15 mouse cellular contexts compared by ENCODE assay signal in the genomic region with DNA sequence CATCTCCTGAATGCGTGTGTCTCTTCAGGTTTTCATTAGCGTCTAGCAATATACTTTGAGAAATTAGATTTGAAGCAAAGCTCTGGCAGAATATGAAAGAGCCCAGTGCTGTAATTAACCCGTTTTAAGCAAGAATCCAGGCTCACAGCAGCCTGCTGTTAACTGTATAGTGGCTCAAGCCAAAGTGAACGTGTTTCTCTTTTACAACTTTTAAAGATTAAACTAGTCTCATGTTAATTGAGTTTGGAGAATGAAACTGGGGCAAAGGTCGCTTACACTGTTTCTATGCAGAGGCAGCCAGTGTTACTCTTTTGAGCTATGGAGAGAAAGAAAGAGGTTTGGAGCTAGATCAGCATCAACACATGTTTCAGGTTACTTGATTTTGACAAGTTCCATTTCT.
DNase-seq lines count a peak whose midpoint lies in the region; ATAC-seq and TF ChIP-seq lines count a peak whose summit lies in the region.
"Had no signal": no experiment of that assay in that cellular context is flagged by ENCODE, and none has a peak within 500 bp of the region (broad histone marks: within the 10 kb centered on the region; RNA-seq: fewer than 3 reads in every experiment).

No protein-coding gene starts in this region.

- H3K4me3 ChIP-seq in forebrain, embryonic 12.5 days (replicated peaks), result no peak overlapping the region
- no peak overlapping the region for H3K4me3 ChIP-seq in forebrain, embryonic 11.5 days (ENCODE audit: low read depth, low read length)
- H3K4me3 ChIP-seq in forebrain, embryonic 16.5 days (replicated peaks; ENCODE audit: low read length), result no peak overlapping the region
- H3K4me3 ChIP-seq in kidney, embryonic 16.5 days (ENCODE audit: low read length), result no peak overlapping the region
- no peak overlapping the region for H3K4me3 ChIP-seq in thymus, adult 2 months (ENCODE audit: control insufficient read depth, insufficient read depth, low read length)
- H3K4me3 ChIP-seq: erythroblast, embryonic 14.5 days; gastrocnemius, adult 2 months; lung, embryonic 15.5 days had no signal

- H3K9ac ChIP-seq in forebrain, embryonic 12.5 days, result no peak overlapping the region
- H3K9ac ChIP-seq in forebrain, embryonic 11.5 days (ENCODE audit: low read length), result no peak overlapping the region
- no peak overlapping the region for H3K9ac ChIP-seq in forebrain, embryonic 16.5 days (replicated peaks; ENCODE audit: low read depth, low read length)
- no peak overlapping the region for H3K9ac ChIP-seq in kidney, embryonic 16.5 days (replicated peaks; ENCODE audit: low read length)
- H3K9ac ChIP-seq: lung, embryonic 15.5 days had no signal

- H3K36me3 ChIP-seq in forebrain, embryonic 12.5 days (replicated peaks), result no peaks in the 10 kb centered on the region
- H3K36me3 ChIP-seq in forebrain, embryonic 11.5 days (ENCODE audit: control insufficient read depth, insufficient read depth, low read length), result no peaks in the 10 kb centered on the region
- H3K36me3 ChIP-seq in forebrain, embryonic 16.5 days (ENCODE audit: control insufficient read depth, insufficient read depth), result no peaks in the 10 kb centered on the region
- H3K36me3 ChIP-seq in kidney, embryonic 16.5 days (ENCODE audit: insufficient read depth, low read length), result no peaks in the 10 kb centered on the region
- H3K36me3 ChIP-seq in thymus, adult 2 months (ENCODE audit: control insufficient read depth, insufficient read depth, low read length), result no peaks in the 10 kb centered on the region
- H3K36me3 ChIP-seq: lung, embryonic 15.5 days had no signal

- H3K4me1 ChIP-seq in forebrain, embryonic 12.5 days, result peaks cover 27% of the 10 kb centered on the region
- peaks cover 8% of the 10 kb centered on the region; the same call in 1 of the 2 replicates for H3K4me1 ChIP-seq in forebrain, embryonic 11.5 days (replicated peaks; ENCODE audit: control insufficient read depth, insufficient read depth, low read length)
- peaks cover 28% of the 10 kb centered on the region for H3K4me1 ChIP-seq in forebrain, embryonic 16.5 days (replicated peaks; ENCODE audit: control insufficient read depth, insufficient read depth, low read length)
- H3K4me1 ChIP-seq in kidney, embryonic 16.5 days (ENCODE audit: insufficient read depth, low read length), result 0 out of 2 replicates have a peak, but pooled peaks cover 8% of the 10 kb centered on the region
- no peaks in the 10 kb centered on the region for H3K4me1 ChIP-seq in thymus, adult 2 months (replicated peaks; ENCODE audit: control insufficient read depth, insufficient read depth, low read length)
- H3K4me1 ChIP-seq: lung, embryonic 15.5 days had no signal

- TF ChIP-seq CTCF in thymus, adult 2 months (IDR thresholded peaks at IDR 0.05; ENCODE audit: borderline replicate concordance, control insufficient read depth, extremely low read depth, insufficient read depth, low read length, poor library complexity), result no peak

- no peaks in the 10 kb centered on the region for H3K27me3 ChIP-seq in forebrain, embryonic 12.5 days
- no peaks in the 10 kb centered on the region for H3K27me3 ChIP-seq in forebrain, embryonic 11.5 days (ENCODE audit: control insufficient read depth, insufficient read depth, low read length)
- H3K27me3 ChIP-seq in forebrain, embryonic 16.5 days (replicated peaks; ENCODE audit: control insufficient read depth, insufficient read depth, low read length), result no peaks in the 10 kb centered on the region
- H3K27me3 ChIP-seq in kidney, embryonic 16.5 days (ENCODE audit: insufficient read depth, low read length), result no peaks in the 10 kb centered on the region
- no peaks in the 10 kb centered on the region for H3K27me3 ChIP-seq in thymus, adult 2 months (ENCODE audit: control insufficient read depth, insufficient read depth, low read length)
- H3K27me3 ChIP-seq: lung, embryonic 15.5 days had no signal

- H3K27ac ChIP-seq in forebrain, embryonic 12.5 days, result peak overlapping the region; percentile 27; the same call in 1 of the 2 replicates
- no peak overlapping the region for H3K27ac ChIP-seq in forebrain, embryonic 11.5 days (ENCODE audit: low read depth, low read length)
- H3K27ac ChIP-seq in forebrain, embryonic 16.5 days (ENCODE audit: low read length), result no peak overlapping the region
- H3K27ac ChIP-seq in kidney, embryonic 16.5 days (ENCODE audit: low read length), result no peak overlapping the region
- no peak overlapping the region for H3K27ac ChIP-seq in thymus, adult 2 months (ENCODE audit: control insufficient read depth, insufficient read depth, low read length)
- H3K27ac ChIP-seq: gastrocnemius, adult 2 months; lung, embryonic 15.5 days had no signal

- peak overlapping the region; percentile 6; the same call in 1 of the 2 replicates for H3K4me2 ChIP-seq in forebrain, embryonic 12.5 days
- no peak overlapping the region for H3K4me2 ChIP-seq in forebrain, embryonic 11.5 days (ENCODE audit: low read depth, low read length, severe bottlenecking)
- H3K4me2 ChIP-seq in forebrain, embryonic 16.5 days (ENCODE audit: low read length), result no peak overlapping the region
- no peak overlapping the region for H3K4me2 ChIP-seq in kidney, embryonic 16.5 days (replicated peaks; ENCODE audit: low read depth, low read length)
- H3K4me2 ChIP-seq: lung, embryonic 15.5 days had no signal

- no peaks in the 10 kb centered on the region for H3K9me3 ChIP-seq in forebrain, embryonic 12.5 days
- H3K9me3 ChIP-seq in forebrain, embryonic 11.5 days (ENCODE audit: control insufficient read depth, low read length), result no peaks in the 10 kb centered on the region
- no peaks in the 10 kb centered on the region for H3K9me3 ChIP-seq in forebrain, embryonic 16.5 days (ENCODE audit: control insufficient read depth, low read length)
- no peaks in the 10 kb centered on the region for H3K9me3 ChIP-seq in kidney, embryonic 16.5 days (ENCODE audit: low read length)
- H3K9me3 ChIP-seq: lung, embryonic 15.5 days had no signal

- no peak for TF ChIP-seq POLR2A in thymus, adult 2 months (IDR thresholded peaks at IDR 0.05; ENCODE audit: control insufficient read depth, extremely low read depth, insufficient read depth, low read length, poor library complexity)

- no peak for DNase-seq in forebrain, embryonic 11.5 days (ENCODE audit: low spot score)
- peak; percentile 12 for DNase-seq in ES-CJ7 (ENCODE audit: low read depth, low spot score)
- no peak for DNase-seq in thymus, adult 2 months
- DNase-seq in left cerebral cortex, adult 11 months (ENCODE audit: low spot score), result no peak
- DNase-seq in right cerebral cortex, adult 18-20 months, result no peak
- DNase-seq: cerebellum, adult 11 months; gastrocnemius, adult 2 months; liver; spleen, adult 18-20 months; thymus, postnatal 36 days had no signal

- 7% methylated on average over 5 of the region's 5 CpGs for WGBS in forebrain, embryonic 12.5 days
- 18% methylated on average over 5 of the region's 5 CpGs for WGBS in forebrain, embryonic 11.5 days
- 4% methylated on average over 5 of the region's 5 CpGs for WGBS in forebrain, embryonic 16.5 days
- WGBS in kidney, embryonic 16.5 days, result 38% methylated on average over 5 of the region's 5 CpGs
- WGBS in thymus, adult 2 months, result 70% methylated on average over 5 of the region's 5 CpGs

- peak; percentile 39; the same call in 1 of the 2 replicates for ATAC-seq in forebrain, embryonic 12.5 days (ENCODE audit: low FRiP score)
- ATAC-seq in forebrain, embryonic 11.5 days (replicated peaks; ENCODE audit: low FRiP score), result no peak
- peak; percentile 78 for ATAC-seq in forebrain, embryonic 16.5 days
- ATAC-seq in kidney, embryonic 16.5 days (ENCODE audit: low FRiP score, low TSS enrichment), result peak; percentile 54; the same call in 1 of the 2 replicates
